Mouse (Mus musculus) stomach, embryonic 16.5 days (tissue): ENCODE measurements around the gene Cobl. TPM values are rescaled to one million over a fixed set of nuclear protein-coding genes. Genes with fewer than 3 reads are reported as not detected.

ENCODE experiments used
- ATAC-seq: fragments of 200-750 bp; cut with Nextera tagmentation; 2 replicates; pipeline ENCODE4 v1.8.0; 2017; ENCODE audit warnings: moderate number of reproducible peaks, moderate TSS enrichment; ENCODE audit not compliant: insufficient read depth, low FRiP score
- H3K27ac ChIP-seq: fragments of 300-500 bp; sonication (generic); 2 replicates; pipeline ENCODE4 v1.5.1; 2014; ENCODE audit warnings: low read length
- H3K27me3 ChIP-seq: fragments of 300-500 bp; sonication (generic); 2 replicates; pipeline ENCODE4 v1.6.1; 2014; ENCODE audit warnings: low read length, control low read depth, mixed read lengths; ENCODE audit not compliant: control insufficient read depth, insufficient read depth
- H3K36me3 ChIP-seq: fragments of 300-500 bp; sonication (generic); 2 replicates; pipeline ENCODE4 v1.6.1; 2014; ENCODE audit warnings: low read length; ENCODE audit not compliant: control insufficient read depth, insufficient read depth
- H3K4me1 ChIP-seq: fragments of 300-500 bp; sonication (generic); 2 replicates; pipeline ENCODE4 v1.6.1; 2014; ENCODE audit warnings: low read length, control low read depth, mixed read lengths; ENCODE audit not compliant: control insufficient read depth, insufficient read depth
- H3K4me2 ChIP-seq: fragments of 300-500 bp; sonication (generic); 2 replicates; pipeline ENCODE4 v1.6.1; 2014; ENCODE audit warnings: low read depth, low read length, mixed read lengths
- H3K4me3 ChIP-seq: fragments of 300-500 bp; sonication (generic); replicated peaks from 2 replicates; pipeline ENCODE4 v1.5.1; 2014; ENCODE audit warnings: mild to moderate bottlenecking, low read length
- H3K9ac ChIP-seq: fragments of 300-500 bp; sonication (generic); 2 replicates; pipeline ENCODE4 v1.6.1; 2014; ENCODE audit warnings: low read length
- H3K9me3 ChIP-seq: fragments of 300-500 bp; sonication (generic); replicated peaks from 2 replicates; pipeline ENCODE4 v1.6.1; 2016; ENCODE audit warnings: low read length, control low read depth; ENCODE audit not compliant: control insufficient read depth
- WGBS: fragments of 180-500 bp; shearing (Covaris S2); extraction: QIAGEN DNeasy Blood & Tissue Kit; methylation state at CpG from one replicate; pipeline ENCODE4 v1.1.7; 2014; 5-methylcytosine and 5-hydroxymethylcytosine counted together
- polyA plus RNA-seq: library from polyadenylated mRNA; unstranded; fragments of >200 nt; fragmentation: Nextera tagmentation; extraction: Ambion mirVana; gene quantifications from 2 replicates; pipeline ENCODE4 v1.2.1, GENCODE M21; 2015

Gene Cobl
- polyA plus RNA-seq, 1 experiment from 2014 or later: 15.4 TPM

DNA sequence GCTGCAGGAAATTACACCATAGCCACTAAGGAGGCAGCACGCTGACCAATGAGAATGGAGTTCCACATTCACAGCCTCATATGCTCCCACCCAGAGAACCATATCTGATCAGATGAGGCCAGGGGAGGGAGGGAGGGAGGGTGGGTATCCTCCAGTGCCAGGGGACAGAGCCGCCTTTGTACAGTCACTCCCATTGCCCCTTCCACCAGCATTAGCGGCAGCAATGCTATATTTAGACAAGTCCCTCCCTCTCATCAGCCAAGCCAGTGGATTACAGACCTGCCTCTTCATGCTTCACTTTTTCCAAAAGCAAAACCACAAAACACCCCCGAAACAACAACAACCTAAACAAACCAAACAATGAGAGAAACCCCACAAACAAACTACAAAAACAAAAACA is 30.2 kb downstream of the Cobl start:
- H3K27me3 ChIP-seq: no peaks in the 10 kb centered on the region
- 51% methylated on average over 4 of the region's 4 CpGs for WGBS
- no peak overlapping the region for H3K4me3 ChIP-seq
- H3K9ac ChIP-seq: no peak overlapping the region
- ATAC-seq: no peak
- no peak overlapping the region for H3K27ac ChIP-seq
- no peaks in the 10 kb centered on the region for H3K36me3 ChIP-seq
- no peaks in the 10 kb centered on the region for H3K9me3 ChIP-seq
- H3K4me2 ChIP-seq: no peak overlapping the region
- H3K4me1 ChIP-seq: peaks cover 10% of the 10 kb centered on the region; the same call in 1 of the 2 replicates

DNA sequence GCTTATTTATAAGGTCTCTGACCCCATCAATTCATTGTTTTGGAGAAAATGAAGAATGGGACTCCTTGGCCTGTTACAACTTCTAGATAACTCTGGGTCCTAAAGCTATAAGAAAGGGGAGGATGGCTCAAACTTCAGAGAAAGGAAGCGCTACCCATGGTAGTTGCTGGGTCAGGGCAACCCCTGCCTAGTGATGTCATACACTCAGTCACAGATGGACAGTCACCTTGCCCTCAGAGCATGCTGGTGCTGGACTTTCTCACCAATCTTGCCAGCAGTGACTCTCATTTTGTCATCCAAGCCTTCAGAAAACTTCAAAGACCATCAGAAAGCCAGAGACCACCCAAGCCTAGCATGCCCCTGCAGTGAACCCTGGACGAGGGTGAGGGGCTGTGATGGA is 32.8 kb downstream of the Cobl start:
- H3K36me3 ChIP-seq: no peaks in the 10 kb centered on the region
- H3K27me3 ChIP-seq: no peaks in the 10 kb centered on the region
- no peaks in the 10 kb centered on the region for H3K9me3 ChIP-seq
- no peak overlapping the region for H3K4me2 ChIP-seq
- 73% methylated on average over 2 of the region's 2 CpGs for WGBS
- no peak overlapping the region for H3K9ac ChIP-seq
- no peak overlapping the region for H3K4me3 ChIP-seq
- ATAC-seq: no peak
- no peak overlapping the region for H3K27ac ChIP-seq
- peaks cover 10% of the 10 kb centered on the region; the same call in 1 of the 2 replicates for H3K4me1 ChIP-seq

DNA sequence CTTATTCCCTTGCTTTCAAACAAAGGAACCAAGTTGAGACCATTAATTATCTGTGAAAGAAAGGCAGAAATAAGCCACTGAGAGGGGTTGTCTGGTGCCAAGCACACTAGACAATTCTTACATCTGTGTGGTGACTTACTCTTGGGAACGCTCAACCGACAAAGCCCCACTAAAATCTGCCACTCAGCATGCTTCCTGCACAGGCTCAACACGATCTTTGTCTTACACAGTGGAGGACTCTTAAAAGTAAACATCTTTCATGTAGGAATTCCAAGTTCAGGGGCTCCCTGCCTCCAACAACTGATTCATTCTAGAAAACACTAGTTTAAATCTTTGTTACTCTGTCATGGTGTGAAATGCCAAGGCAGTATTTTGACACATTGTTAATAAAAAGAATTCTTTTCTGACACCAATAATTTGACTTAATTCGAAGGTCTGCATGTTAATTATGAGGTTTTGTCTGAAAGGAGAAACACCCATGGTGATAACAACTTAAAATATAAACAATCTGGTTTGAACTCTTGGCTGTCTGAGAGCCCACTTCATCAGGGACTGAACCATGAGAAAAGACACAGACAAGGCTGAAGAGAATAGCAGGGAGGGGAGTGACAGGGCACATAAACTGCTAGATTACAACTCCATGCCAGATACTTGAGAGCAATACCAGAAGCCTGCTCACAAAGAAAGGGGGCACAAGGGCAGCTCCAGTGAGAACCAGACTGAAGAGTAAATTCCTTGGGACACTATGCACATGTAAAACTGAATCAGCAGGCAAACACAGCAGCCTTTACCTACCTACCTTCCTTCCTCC is 34.3 kb downstream of the Cobl start:
- 14% methylated on average over 4 of the region's 4 CpGs for WGBS
- Histone ChIP-seq H3K4me3 (no peak overlapping the region), H3K9me3 (no peaks in the 10 kb centered on the region), H3K27ac (peak overlapping the region; percentile 83), H3K27me3 (no peaks in the 10 kb centered on the region), H3K4me1 (peaks cover 10% of the 10 kb centered on the region; the same call in 1 of the 2 replicates), H3K36me3 (no peaks in the 10 kb centered on the region), H3K9ac (no peak overlapping the region), H3K4me2 (no peak overlapping the region)
- ATAC-seq: peak; percentile 82

DNA sequence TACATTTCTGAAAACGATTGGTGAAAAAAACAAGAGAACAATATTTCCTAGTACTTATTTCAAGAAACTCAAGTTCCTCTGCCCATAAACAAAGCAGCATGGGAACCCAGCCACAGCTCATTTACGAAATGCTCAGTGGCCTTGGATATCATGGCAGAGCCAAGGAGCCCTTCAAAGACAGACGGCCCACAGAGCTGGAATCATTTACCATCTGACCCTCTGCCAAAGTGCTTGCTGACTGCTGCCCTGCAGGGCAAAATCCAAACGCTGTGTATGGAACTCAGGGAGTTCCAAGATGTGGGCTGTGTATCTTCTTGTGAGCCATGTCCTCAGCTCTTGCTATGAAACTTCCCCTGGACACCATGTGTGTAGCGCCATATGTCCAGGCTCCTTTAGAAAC is 38.0 kb downstream of the Cobl start:
- Histone ChIP-seq H3K4me1 (peaks cover 14% of the 10 kb centered on the region; the same call in 1 of the 2 replicates), H3K27ac (no peak overlapping the region), H3K4me3 (no peak overlapping the region), H3K9ac (no peak overlapping the region), H3K4me2 (no peak overlapping the region), H3K36me3 (no peaks in the 10 kb centered on the region), H3K27me3 (no peaks in the 10 kb centered on the region), H3K9me3 (no peaks in the 10 kb centered on the region)
- no peak for ATAC-seq
- WGBS: 68% methylated on average over 5 of the region's 5 CpGs

DNA sequence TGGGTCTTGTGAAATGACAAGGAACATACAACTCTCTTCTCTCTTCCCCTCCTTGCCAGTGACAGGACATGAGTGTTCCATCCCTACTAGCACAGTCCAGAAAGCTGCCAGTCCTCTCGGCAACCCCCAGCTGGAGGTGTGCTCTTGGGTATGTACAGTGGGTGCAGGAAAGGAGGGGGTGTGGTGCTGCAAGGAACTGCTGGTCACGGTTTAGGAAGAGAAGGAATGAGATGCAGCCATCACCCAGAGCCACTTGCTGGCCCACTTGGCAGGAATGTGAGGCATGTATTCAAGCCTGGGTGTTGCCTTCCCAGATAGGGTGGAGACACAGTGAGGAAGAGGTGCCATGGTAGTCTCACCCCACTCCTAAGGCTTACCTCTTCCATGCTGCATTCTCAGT is 40.6 kb downstream of the Cobl start:
- Histone ChIP-seq H3K4me1 (0 out of 2 replicates have a peak, but pooled peaks cover 4% of the 10 kb centered on the region), H3K4me2 (no peak overlapping the region), H3K27me3 (no peaks in the 10 kb centered on the region), H3K36me3 (no peaks in the 10 kb centered on the region), H3K27ac (no peak overlapping the region), H3K9ac (no peak overlapping the region), H3K4me3 (no peak overlapping the region), H3K9me3 (no peaks in the 10 kb centered on the region)
- ATAC-seq: no peak
- 66% methylated on average over 2 of the region's 2 CpGs for whole genome bisulfite sequencing

DNA sequence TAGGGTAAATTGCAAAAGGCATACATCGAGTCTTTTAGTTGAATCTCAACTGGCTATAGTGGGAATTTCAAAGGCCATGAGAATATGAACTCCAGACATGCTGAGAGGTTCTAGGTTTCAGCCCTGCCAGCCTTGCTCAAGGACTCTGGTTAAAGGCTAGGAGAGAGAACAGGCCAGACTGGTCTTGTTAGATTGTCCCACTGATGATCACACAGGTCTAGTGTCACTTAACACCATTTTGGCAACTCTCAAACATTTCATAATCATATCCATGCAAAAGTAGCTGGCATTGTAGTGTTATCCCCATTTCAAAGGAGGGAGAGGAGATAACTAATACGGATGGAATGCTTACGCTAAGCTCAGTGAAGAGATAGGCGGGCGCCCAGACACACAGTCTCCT is 43.6 kb downstream of the Cobl start:
- Histone ChIP-seq H3K4me3 (no peak overlapping the region), H3K9ac (no peak overlapping the region), H3K9me3 (no peaks in the 10 kb centered on the region), H3K27ac (no peak overlapping the region), H3K4me1 (0 out of 2 replicates have a peak, but pooled peaks cover 4% of the 10 kb centered on the region), H3K27me3 (no peaks in the 10 kb centered on the region), H3K36me3 (no peaks in the 10 kb centered on the region), H3K4me2 (no peak overlapping the region)
- WGBS: 71% methylated on average over 5 of the region's 5 CpGs
- ATAC-seq: 0 out of 2 replicates have a peak, but pooled peaks have one; percentile 21

DNA sequence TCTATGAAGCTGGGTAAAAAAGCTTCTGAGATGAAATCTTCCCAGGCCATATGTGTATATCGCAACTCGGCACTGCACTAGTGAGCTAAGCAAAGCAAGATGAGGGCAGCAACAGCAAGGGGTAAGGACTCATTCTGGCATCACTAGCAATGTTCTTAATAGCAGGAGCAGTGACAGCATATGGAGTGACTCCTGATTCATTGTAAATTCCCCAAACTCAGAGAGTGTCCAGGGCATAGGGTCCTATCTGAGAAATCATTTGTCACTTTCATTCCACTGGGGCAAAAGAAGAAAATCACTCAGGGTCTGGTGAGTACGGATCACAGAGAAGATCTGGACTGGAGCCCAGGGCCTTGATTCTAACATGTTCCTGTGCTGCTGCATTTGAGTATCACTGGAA is 44.6 kb downstream of the Cobl start:
- H3K4me1 ChIP-seq: 0 out of 2 replicates have a peak, but pooled peaks cover 3% of the 10 kb centered on the region
- no peaks in the 10 kb centered on the region for H3K9me3 ChIP-seq
- no peaks in the 10 kb centered on the region for H3K36me3 ChIP-seq
- WGBS: 77% methylated on average over 3 of the region's 3 CpGs
- no peak overlapping the region for H3K4me2 ChIP-seq
- H3K4me3 ChIP-seq: no peak overlapping the region
- no peak overlapping the region for H3K27ac ChIP-seq
- no peak overlapping the region for H3K9ac ChIP-seq
- no peak for ATAC-seq
- no peaks in the 10 kb centered on the region for H3K27me3 ChIP-seq

DNA sequence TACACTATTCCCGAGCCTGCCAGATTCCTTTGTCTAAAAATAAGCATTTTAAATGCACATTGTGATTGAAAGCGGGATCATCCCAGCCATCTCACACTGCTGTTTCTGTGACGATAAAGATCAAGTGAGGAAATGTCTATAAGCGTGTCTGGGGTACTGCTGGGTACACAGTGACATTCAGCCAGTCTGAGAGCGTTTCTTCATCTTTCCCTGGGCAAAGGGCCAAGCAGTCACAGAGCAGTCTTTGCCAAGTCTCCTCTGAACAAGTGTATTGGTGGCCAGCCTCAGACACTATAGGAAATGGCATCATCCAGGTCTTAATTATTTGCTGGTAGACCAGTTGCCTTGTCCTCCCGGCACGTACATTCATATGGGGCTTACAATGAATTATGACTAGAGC is 47.9 kb downstream of the Cobl start:
- Histone ChIP-seq H3K4me3 (no peak overlapping the region), H3K9ac (no peak overlapping the region), H3K27ac (no peak overlapping the region), H3K9me3 (no peaks in the 10 kb centered on the region), H3K4me1 (no peaks in the 10 kb centered on the region), H3K4me2 (no peak overlapping the region), H3K36me3 (no peaks in the 10 kb centered on the region), H3K27me3 (no peaks in the 10 kb centered on the region)
- ATAC-seq: no peak
- 80% methylated on average over 7 of the region's 7 CpGs for WGBS

DNA sequence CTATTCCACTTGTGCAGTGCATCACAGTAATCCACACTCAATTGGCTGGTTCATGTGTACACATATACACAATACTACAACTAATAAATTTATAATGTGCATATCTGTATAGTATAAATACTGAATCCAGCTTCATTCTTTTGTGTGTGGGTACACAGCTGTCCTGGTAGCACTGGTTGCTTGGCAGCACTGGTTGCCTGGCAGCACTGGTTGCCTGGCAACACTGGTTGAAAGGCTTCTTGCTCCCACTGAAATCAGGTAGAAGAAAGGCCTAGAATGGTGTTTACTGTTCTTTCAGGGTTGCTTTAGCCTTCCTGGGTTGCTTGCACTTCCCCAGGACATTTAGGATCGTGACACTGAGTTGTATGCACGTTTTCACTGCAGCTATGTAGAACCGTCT is 49.4 kb downstream of the Cobl start:
- Histone ChIP-seq H3K9me3 (no peaks in the 10 kb centered on the region), H3K4me2 (no peak overlapping the region), H3K4me1 (no peaks in the 10 kb centered on the region), H3K36me3 (no peaks in the 10 kb centered on the region), H3K27ac (no peak overlapping the region), H3K9ac (no peak overlapping the region), H3K27me3 (no peaks in the 10 kb centered on the region), H3K4me3 (no peak overlapping the region)
- ATAC-seq: no peak
- 53% methylated on average over 3 of the region's 3 CpGs for WGBS
